Mouse (Mus musculus) small intestine, adult 2 months (tissue): ENCODE measurements around the gene Ntn4.

Source experiments
- CTCF ChIP-seq: fragments of 200-500 bp; IDR thresholded peaks from 2 replicates; pipeline ENCODE4 v1.5.1; 2012; ENCODE audit warnings: low read depth, mild to moderate bottlenecking, control low read depth, inconsistent platforms, low read length, moderate library complexity, mixed read lengths; ENCODE audit not compliant: insufficient replicate concordance, insufficient read length; ENCODE audit errors: extremely low read depth
- POLR2A ChIP-seq: fragments of 200-500 bp; IDR thresholded peaks from 2 replicates; pipeline ENCODE4 v1.6.1; 2012; ENCODE audit warnings: low read depth, mild to moderate bottlenecking, control low read depth, inconsistent platforms, low read length, moderate library complexity

- TF ChIP-seq POLR2A (no peak), CTCF (no peak)
Measured at GRCm38 (mm10) chr10:93682185-93682747, 41.8 kb downstream of the Ntn4 start.
